Mouse (Mus musculus) forebrain, embryonic 14.5 days (tissue): ENCODE results near the gene Pla1a. TPM values are rescaled to one million over a fixed set of nuclear protein-coding genes. Genes with fewer than 3 reads are reported as not detected.

Experiments
- ATAC-seq: fragments of 200-750 bp; cut with Nextera tagmentation; 2 replicates; pipeline ENCODE4 v1.8.0; 2017; ENCODE audit warnings: mild to moderate bottlenecking, moderate library complexity
- DNase-seq: peaks from one replicate; pipeline ENCODE4 v3.0.0-alpha.2; 2015; ENCODE audit warnings: low spot score
- H3K27ac ChIP-seq: fragments of 300-500 bp; sonication (generic); 2 replicates; pipeline ENCODE4 v1.5.1; 2014; ENCODE audit warnings: low read depth, mild to moderate bottlenecking, control low read depth, low read length, moderate library complexity
- H3K27me3 ChIP-seq: fragments of 300-500 bp; sonication (generic); replicated peaks from 2 replicates; pipeline ENCODE4 v1.6.1; 2014; ENCODE audit warnings: low read length, control low read depth, mixed read lengths; ENCODE audit not compliant: control insufficient read depth, insufficient read depth
- H3K36me3 ChIP-seq: fragments of 300-500 bp; sonication (generic); 2 replicates; pipeline ENCODE4 v1.6.1; 2014; ENCODE audit warnings: low read length, control low read depth; ENCODE audit not compliant: control insufficient read depth, insufficient read depth
- H3K4me1 ChIP-seq: fragments of 300-500 bp; sonication (generic); 2 replicates; pipeline ENCODE4 v1.6.1; 2014; ENCODE audit warnings: antibody characterized with exemption, low read length, control low read depth; ENCODE audit not compliant: control insufficient read depth, insufficient read depth
- H3K4me2 ChIP-seq: fragments of 300-500 bp; sonication (generic); 2 replicates; pipeline ENCODE4 v1.6.1; 2014; ENCODE audit warnings: mild to moderate bottlenecking, control low read depth, low read length
- H3K4me3 ChIP-seq: fragments of 300-500 bp; sonication (generic); 2 replicates; pipeline ENCODE4 v1.5.1; 2014; ENCODE audit warnings: low read depth, low read length, control low read depth
- H3K9ac ChIP-seq: fragments of 300-500 bp; sonication (generic); 2 replicates; pipeline ENCODE4 v1.6.1; 2014; ENCODE audit warnings: mild to moderate bottlenecking, low read length, control low read depth, moderate library complexity
- H3K9me3 ChIP-seq: fragments of 300-500 bp; sonication (generic); replicated peaks from 2 replicates; pipeline ENCODE4 v1.6.1; 2016; ENCODE audit warnings: low read length, control low read depth, mixed read lengths; ENCODE audit not compliant: control insufficient read depth
- WGBS: fragments of 180-500 bp; shearing (Covaris S2); extraction: QIAGEN DNeasy Blood & Tissue Kit; methylation state at CpG from one replicate; pipeline ENCODE4 v1.1.7; 2014; 5-methylcytosine and 5-hydroxymethylcytosine counted together
- polyA plus RNA-seq: library from polyadenylated mRNA; unstranded; fragments of >200 nt; fragmentation: Nextera tagmentation; extraction: Ambion mirVana; gene quantifications from 2 replicates; pipeline ENCODE4 v1.2.1, GENCODE M21; 2014

The Pla1a gene
- polyA plus RNA-seq, 1 experiment from 2014 or later, result 0.39 TPM

DNA sequence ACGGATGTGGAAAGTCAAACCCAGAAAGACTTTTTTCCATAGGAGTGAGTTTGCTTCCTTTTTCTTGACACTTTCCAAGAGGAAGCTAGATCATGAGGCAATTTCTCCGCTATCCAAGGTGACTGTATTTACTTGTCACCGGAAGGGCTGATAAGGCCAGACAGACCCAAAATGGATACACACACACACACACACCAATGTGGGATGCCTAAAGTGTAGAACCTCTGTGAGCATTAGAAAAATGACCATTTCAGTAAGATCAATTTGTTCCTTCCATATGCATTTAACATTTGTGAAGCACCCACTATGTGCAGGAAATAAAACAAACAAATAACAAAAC lies 69.7 kb downstream of the Pla1a start:
- no peak overlapping the region for H3K4me3 ChIP-seq
- no peaks in the 10 kb centered on the region for H3K4me1 ChIP-seq
- 88% methylated on average over 3 of the region's 3 CpGs for WGBS
- H3K9ac ChIP-seq, result no peak overlapping the region
- no peaks in the 10 kb centered on the region for H3K36me3 ChIP-seq
- H3K27me3 ChIP-seq, result no peaks in the 10 kb centered on the region
- no peak overlapping the region for H3K4me2 ChIP-seq
- DNase-seq, result no peak
- ATAC-seq, result no peak
- H3K27ac ChIP-seq, result no peak overlapping the region
- no peaks in the 10 kb centered on the region for H3K9me3 ChIP-seq

DNA sequence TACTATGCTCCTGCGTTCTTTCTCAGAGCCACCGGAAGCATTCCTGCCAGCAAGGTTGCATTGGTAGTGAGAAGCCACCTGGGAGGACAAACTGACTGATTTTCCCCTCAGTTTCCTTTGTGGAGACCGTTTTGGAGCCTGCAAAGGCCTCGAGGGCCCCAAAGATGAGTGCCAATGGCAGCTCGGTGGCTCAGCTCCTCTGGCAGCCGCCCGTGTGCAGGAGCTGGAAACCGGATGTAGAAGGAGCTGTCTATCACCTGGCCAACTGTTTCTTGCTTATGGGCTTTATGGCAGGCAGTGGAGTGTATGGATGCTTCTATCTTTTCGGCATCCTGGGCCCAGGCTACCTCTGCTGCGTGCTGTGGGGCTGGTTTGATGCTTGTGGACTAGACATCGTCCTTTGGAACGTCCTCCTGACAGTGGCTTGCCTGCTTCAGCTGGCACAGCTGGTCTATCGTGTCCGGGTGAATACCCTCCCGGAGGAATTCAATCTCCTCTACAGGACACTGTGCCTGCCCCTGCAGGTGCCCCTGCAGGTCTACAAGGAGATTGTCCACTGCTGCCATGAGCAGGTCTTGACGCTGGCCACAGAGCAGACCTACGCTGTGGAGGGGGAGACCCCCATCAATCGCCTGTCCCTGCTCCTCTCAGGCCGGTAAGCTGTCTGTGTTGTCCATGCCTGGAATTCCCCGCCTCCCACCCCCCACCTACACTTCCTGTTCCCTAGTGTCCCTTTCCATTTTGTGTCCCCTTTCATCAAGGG lies 70.3 kb downstream of the Pla1a start:
- no peaks in the 10 kb centered on the region for H3K9me3 ChIP-seq
- DNase-seq, result no peak
- no peak for ATAC-seq
- no peak overlapping the region for H3K4me2 ChIP-seq
- H3K27ac ChIP-seq, result no peak overlapping the region
- no peaks in the 10 kb centered on the region for H3K4me1 ChIP-seq
- H3K9ac ChIP-seq, result no peak overlapping the region
- no peaks in the 10 kb centered on the region for H3K27me3 ChIP-seq
- H3K4me3 ChIP-seq, result no peak overlapping the region
- 86% methylated on average over 20 of the region's 20 CpGs for WGBS
- no peaks in the 10 kb centered on the region for H3K36me3 ChIP-seq

DNA sequence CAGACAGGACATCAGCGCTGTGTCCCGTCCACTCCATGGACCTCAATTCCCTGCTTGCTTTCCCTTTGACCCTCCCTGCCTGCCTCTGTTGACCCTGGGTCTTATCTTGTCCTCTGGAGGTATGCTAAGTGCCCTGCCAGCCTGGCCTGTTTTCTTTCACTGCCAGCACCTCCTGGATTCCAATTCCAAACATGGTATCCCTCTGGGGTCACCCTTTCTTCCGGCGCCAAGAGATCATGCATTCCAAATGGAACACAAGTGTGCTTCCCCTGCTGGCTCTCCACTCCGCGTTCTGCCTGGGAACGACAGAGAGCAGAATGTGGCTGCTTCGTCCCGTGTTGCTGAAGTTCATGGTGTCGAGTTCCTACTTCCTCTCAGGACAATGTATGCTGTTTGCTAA lies 71.0 kb downstream of the Pla1a start, which contains the start of gene Popdc2:
TSS of gene Popdc2 (plus strand) at position 277 of the 400 bp plus-strand sequence.
- Histone ChIP-seq H3K4me3 (no peak within 1 kb of the TSS), H3K36me3 (no peaks in the 10 kb centered on the region), H3K4me1 (no peaks in the 10 kb centered on the region), H3K27ac (no peak within 1 kb of the TSS), H3K9me3 (no peaks in the 10 kb centered on the region), H3K27me3 (no peaks in the 10 kb centered on the region), H3K9ac (no peak within 1 kb of the TSS), H3K4me2 (no peak within 1 kb of the TSS)
- no peak for ATAC-seq
- DNase-seq, result no peak
- WGBS, result 75% methylated on average over 10 of the region's 10 CpGs

DNA sequence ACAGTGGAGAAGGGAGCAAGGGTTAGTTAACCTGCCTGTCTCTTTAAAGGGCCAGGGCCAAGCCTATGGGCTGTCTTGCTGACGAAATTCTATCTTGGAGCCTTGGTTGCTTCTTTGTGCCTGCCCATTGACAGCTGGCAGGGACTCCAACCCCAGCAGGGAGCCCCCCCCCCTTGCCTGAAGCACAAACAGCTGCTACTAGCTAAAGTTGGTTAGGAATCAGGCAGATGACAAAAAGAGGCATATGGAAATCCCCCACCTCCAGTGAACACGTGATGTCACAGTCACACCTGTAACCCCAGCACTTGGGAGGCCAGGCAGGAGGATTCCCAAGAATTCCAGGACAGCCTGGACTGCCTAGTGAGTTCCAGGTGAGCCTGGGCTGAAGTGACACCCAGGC lies 72.6 kb downstream of the Pla1a start:
- no peak for DNase-seq
- no peaks in the 10 kb centered on the region for H3K9me3 ChIP-seq
- H3K4me2 ChIP-seq, result no peak overlapping the region
- no peak overlapping the region for H3K4me3 ChIP-seq
- no peak for ATAC-seq
- H3K9ac ChIP-seq, result no peak overlapping the region
- WGBS, result 21% methylated on average over 2 of the region's 2 CpGs
- no peak overlapping the region for H3K27ac ChIP-seq
- H3K4me1 ChIP-seq, result no peaks in the 10 kb centered on the region
- H3K27me3 ChIP-seq, result no peaks in the 10 kb centered on the region
- H3K36me3 ChIP-seq, result no peaks in the 10 kb centered on the region

DNA sequence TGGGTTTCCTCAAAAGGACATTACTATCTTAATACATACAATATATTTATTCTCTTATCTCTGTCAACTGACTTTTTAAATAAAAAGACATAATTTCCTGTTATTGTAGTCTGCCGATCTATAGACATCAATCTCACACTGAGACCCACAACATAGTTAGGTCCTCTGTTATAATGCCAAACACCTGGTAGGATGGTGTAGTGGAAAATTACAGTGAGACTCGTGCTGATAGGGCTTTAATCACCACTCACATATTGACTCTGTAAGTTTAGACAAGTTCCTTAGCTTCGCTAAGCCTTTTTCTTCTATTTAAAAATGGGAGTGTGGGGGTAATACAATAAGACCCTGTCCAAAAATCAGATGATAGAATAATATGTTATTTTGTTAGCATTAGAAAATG lies 73.1 kb downstream of the Pla1a start:
- Histone ChIP-seq H3K27ac (no peak overlapping the region), H3K27me3 (no peaks in the 10 kb centered on the region), H3K9ac (no peak overlapping the region), H3K9me3 (no peaks in the 10 kb centered on the region), H3K4me3 (no peak overlapping the region), H3K4me2 (no peak overlapping the region), H3K4me1 (no peaks in the 10 kb centered on the region), H3K36me3 (no peaks in the 10 kb centered on the region)
- whole genome bisulfite sequencing, result 81% methylated on average over 3 of the region's 3 CpGs
- DNase-seq (no peak), ATAC-seq (no peak)

DNA sequence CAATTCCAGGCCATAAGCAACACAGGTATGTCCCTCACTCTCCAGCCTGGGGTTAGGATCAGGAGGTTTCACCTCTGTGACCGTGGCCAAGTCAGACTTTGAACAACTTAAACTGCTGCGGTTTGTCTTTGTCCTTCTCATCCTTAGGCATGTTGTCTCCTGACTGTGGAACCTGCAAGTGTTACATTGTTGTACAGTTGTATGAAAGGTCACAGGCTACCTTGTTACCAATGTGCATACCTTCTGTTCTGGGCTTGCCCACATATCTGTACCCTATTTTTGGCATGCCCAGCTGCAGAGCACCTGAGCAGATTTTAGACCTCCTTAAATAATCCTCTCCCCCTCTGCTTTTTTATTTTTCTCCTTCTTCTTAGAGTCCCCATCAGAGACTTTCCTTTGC lies 73.7 kb downstream of the Pla1a start:
- WGBS, result 93% methylated on average over 2 of the region's 2 CpGs
- Histone ChIP-seq H3K9me3 (no peaks in the 10 kb centered on the region), H3K27ac (no peak overlapping the region), H3K4me1 (no peaks in the 10 kb centered on the region), H3K27me3 (no peaks in the 10 kb centered on the region), H3K36me3 (no peaks in the 10 kb centered on the region), H3K9ac (no peak overlapping the region), H3K4me2 (no peak overlapping the region), H3K4me3 (no peak overlapping the region)
- ATAC-seq (no peak), DNase-seq (no peak)

DNA sequence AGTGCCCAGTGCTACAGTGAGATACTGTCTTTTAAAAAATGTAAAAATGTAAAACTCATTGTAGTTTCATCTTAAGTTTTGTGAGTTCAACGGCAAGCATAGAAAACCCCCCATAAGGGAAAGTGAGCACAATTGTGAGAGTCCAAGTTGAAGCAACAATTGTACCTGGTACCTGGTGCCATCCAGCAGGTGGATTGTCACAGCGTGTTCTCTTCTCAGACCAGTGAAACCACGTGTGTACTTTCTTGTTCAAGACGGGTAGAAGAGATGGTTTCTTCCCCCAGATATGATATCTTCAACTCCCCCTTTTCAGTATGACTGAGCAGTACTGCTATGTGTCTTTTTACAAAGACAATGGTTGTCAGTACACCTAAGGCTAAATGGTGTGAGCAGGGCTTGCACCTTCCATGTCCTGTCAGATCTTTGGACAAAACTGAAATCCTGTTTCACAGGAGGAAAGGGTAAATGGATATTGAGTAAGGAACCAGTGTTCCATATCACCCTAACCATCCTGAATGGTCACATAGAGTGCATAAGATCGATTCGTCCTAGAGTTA lies 74.6 kb downstream of the Pla1a start:
- Histone ChIP-seq H3K27me3 (no peaks in the 10 kb centered on the region), H3K4me3 (no peak overlapping the region), H3K4me2 (no peak overlapping the region), H3K36me3 (0 out of 2 replicates have a peak, but pooled peaks cover 3% of the 10 kb centered on the region), H3K27ac (no peak overlapping the region), H3K9ac (no peak overlapping the region), H3K4me1 (no peaks in the 10 kb centered on the region), H3K9me3 (no peaks in the 10 kb centered on the region)
- no peak for ATAC-seq
- 87% methylated on average over 6 of the region's 6 CpGs for WGBS
- DNase-seq, result no peak

DNA sequence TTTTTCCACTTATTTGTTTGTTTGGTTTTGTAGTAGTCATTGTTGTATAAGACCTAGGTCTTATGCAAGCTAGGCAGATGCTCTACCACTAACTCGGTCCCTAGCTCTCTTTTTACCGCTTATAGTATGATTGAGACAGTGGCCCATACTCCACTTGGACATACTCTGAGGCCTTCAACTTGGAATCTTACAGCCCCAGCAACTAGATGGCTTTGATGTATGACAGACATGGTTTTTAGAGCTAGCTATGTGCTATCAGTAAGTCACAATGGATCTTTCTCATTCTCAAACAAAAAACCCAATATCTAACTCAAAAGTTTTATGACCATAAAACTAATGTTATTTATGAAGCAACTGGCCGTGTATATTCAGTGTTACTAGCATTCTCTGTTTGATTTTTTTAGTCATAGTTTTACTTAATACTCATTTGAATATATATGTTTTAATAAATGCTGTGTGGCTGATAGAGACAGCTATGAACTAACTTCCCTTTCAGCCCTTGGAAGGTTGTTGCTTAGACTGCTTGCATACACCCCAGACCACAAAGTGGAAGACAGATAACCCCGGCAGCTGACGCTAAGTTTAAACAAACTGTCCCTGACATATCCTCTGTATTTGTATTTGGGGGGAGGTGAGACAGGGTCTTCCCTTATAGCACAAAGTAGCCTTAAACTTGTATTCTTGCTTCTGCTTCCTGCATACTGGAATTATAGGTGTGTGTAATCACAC lies 78.6 kb downstream of the Pla1a start:
- Histone ChIP-seq H3K9ac (no peak overlapping the region), H3K9me3 (no peaks in the 10 kb centered on the region), H3K27ac (no peak overlapping the region), H3K4me3 (no peak overlapping the region), H3K4me2 (no peak overlapping the region), H3K4me1 (no peaks in the 10 kb centered on the region), H3K27me3 (no peaks in the 10 kb centered on the region), H3K36me3 (peaks cover 32% of the 10 kb centered on the region)
- 94% methylated on average over 5 of the region's 5 CpGs for WGBS
- no peak for ATAC-seq
- no peak for DNase-seq

DNA sequence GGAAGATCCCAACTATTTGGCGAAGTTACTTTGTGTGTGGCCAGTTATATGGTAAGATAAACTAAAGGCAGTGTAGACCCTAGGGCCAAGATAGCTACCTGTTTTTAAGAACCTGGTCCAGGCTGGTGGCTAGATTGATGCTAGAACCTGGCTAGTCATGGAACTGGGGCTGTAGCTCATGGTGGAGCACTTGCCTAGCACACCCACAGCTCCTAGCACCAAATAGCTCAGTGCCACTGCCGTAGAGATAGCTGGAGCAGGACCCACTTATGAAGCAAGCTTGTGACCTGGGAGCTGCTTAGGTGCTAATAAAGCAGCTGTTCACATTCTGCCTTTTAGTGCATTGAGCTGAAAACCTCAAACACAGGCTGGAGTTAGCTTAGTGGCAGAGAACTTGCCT lies 79.3 kb downstream of the Pla1a start:
- Histone ChIP-seq H3K4me1 (no peaks in the 10 kb centered on the region), H3K9me3 (no peaks in the 10 kb centered on the region), H3K36me3 (peaks cover 37% of the 10 kb centered on the region), H3K27me3 (no peaks in the 10 kb centered on the region), H3K4me3 (no peak overlapping the region), H3K27ac (no peak overlapping the region), H3K9ac (no peak overlapping the region), H3K4me2 (no peak overlapping the region)
- 93% methylated on average over 2 of the region's 2 CpGs for WGBS
- DNase-seq (no peak), ATAC-seq (no peak)
